Mouse (Mus musculus) hindbrain, embryonic 15.5 days (tissue): ENCODE measurements at regions not wholly inside any gene's neighbourhood (a gene's known extent, or its start where the extent isn't known, plus 50 kb on each side); places are given as distances from the start of the nearest gene placed in this dataset.

Experiments used
- ATAC-seq: fragments of 200-750 bp; cut with Nextera tagmentation; 2 replicates; pipeline ENCODE4 v1.8.0; 2017; ENCODE audit warnings: low read depth, moderate number of reproducible peaks, moderate TSS enrichment; ENCODE audit not compliant: low FRiP score
- H3K27ac ChIP-seq: fragments of 300-500 bp; sonication (generic); replicated peaks from 2 replicates; pipeline ENCODE4 v1.5.1; 2015; ENCODE audit warnings: mild to moderate bottlenecking, inconsistent platforms
- H3K27me3 ChIP-seq: fragments of 300-500 bp; sonication (generic); 2 replicates; pipeline ENCODE4 v1.6.1; 2015; ENCODE audit warnings: control low read depth, inconsistent platforms
- H3K36me3 ChIP-seq: fragments of 300-500 bp; sonication (generic); 2 replicates; pipeline ENCODE4 v1.6.1; 2015; ENCODE audit warnings: control low read depth, inconsistent platforms
- H3K4me1 ChIP-seq: fragments of 300-500 bp; sonication (generic); replicated peaks from 2 replicates; pipeline ENCODE4 v1.6.1; 2015; ENCODE audit warnings: control low read depth, inconsistent platforms
- H3K4me2 ChIP-seq: fragments of 300-500 bp; sonication (generic); 2 replicates; pipeline ENCODE4 v1.6.1; 2015; ENCODE audit warnings: moderate library complexity, mild to moderate bottlenecking, inconsistent platforms
- H3K4me3 ChIP-seq: fragments of 300-500 bp; sonication (generic); 2 replicates; pipeline ENCODE4 v1.5.1; 2015; ENCODE audit warnings: mild to moderate bottlenecking, inconsistent platforms
- H3K9ac ChIP-seq: fragments of 300-500 bp; sonication (generic); 2 replicates; pipeline ENCODE4 v1.6.1; 2015; ENCODE audit warnings: inconsistent platforms
- H3K9me3 ChIP-seq: fragments of 300-500 bp; sonication (generic); 2 replicates; pipeline ENCODE4 v1.6.1; 2016; ENCODE audit warnings: control low read depth, inconsistent platforms
- WGBS: fragments of 180-500 bp; shearing (Covaris S2); methylation state at CpG from one replicate; pipeline ENCODE4 v1.1.7; 2015; 5-methylcytosine and 5-hydroxymethylcytosine counted together

DNA sequence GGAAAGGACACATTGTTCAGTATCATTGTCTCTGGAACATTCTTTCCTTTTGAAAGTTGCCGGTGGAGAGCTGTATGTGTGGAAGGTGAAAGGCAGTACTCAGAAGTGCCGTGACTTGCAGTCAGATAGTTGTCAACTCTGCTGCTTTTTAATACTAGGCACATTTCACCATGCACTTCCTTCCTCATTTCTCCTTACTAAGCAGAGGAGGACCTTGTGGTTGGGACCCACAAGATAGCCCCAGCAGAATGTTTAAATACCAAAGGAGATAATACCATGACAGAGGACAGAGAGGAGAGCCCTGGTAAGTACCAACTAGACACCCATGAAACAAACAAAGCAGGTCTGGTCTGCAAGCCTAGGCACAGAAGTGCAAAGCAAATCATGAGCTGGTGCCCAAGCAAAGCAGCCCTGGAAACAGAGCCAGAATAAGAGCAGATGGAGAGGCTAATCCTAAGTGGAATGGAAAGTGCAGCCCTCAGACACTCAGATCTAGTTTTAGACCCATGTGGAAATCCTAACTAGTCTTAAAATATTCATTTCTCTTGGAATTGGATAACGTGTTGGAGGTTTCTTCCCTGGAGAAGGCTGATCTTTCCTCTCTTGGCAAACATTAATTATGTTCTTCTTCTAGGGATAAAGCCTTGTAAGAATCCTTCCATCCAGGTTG lies 341.4 kb downstream of the Insc start:
- Histone ChIP-seq H3K9ac (no peak overlapping the region), H3K27ac (no peak overlapping the region), H3K9me3 (no peaks in the 10 kb centered on the region), H3K27me3 (no peaks in the 10 kb centered on the region), H3K4me1 (no peaks in the 10 kb centered on the region), H3K4me2 (no peak overlapping the region), H3K36me3 (no peaks in the 10 kb centered on the region), H3K4me3 (no peak overlapping the region)
- ATAC-seq, result no peak
- WGBS, result 89% methylated on average over 3 of the region's 3 CpGs

DNA sequence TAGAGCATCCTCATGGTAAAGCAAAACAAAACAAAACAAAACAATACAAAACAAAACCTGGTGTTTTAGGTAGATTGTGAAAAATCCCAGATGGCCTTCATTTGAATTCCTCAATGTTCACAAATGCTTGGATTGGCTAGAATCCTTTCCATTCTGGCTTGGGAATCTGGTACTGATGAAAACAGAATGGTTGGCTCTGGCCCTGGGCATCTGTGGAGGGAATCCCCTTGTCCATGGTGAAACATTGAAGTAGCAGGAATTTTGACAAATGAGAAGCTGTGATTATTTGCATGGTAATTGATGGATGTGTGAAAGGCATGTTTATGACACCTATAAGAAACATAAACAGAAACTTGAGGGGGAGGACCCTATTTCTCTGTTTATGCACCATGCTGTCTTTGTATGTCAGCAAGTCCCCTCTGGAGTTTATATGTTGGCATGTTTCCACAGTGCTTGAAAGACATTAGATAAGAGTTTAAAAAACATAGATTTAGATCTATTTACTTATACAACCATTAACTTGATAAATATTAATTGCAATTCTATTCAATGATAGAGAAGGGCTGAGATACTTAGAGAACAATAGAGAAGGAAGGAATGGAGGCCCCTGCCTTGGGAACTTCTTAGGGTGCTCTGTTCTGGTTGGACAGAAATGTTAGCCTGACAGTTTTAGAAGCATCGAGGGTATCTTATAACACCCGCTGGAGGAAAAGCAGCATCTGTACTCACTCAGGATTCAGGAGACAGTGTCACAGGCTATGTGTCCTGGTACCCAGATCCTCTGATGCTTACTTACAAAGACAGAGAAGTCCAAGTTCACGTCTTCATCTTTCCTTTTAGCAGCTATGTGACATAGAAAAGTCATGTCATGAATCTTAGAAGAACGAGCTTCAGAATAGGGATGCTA lies 343.3 kb downstream of the Insc start:
- no peak for ATAC-seq
- H3K9me3 ChIP-seq, result no peaks in the 10 kb centered on the region
- no peak overlapping the region for H3K27ac ChIP-seq
- 79% methylated on average over 4 of the region's 4 CpGs for WGBS
- H3K4me3 ChIP-seq, result no peak overlapping the region
- no peaks in the 10 kb centered on the region for H3K27me3 ChIP-seq
- H3K9ac ChIP-seq, result no peak overlapping the region
- no peaks in the 10 kb centered on the region for H3K36me3 ChIP-seq
- no peaks in the 10 kb centered on the region for H3K4me1 ChIP-seq
- H3K4me2 ChIP-seq, result no peak overlapping the region

DNA sequence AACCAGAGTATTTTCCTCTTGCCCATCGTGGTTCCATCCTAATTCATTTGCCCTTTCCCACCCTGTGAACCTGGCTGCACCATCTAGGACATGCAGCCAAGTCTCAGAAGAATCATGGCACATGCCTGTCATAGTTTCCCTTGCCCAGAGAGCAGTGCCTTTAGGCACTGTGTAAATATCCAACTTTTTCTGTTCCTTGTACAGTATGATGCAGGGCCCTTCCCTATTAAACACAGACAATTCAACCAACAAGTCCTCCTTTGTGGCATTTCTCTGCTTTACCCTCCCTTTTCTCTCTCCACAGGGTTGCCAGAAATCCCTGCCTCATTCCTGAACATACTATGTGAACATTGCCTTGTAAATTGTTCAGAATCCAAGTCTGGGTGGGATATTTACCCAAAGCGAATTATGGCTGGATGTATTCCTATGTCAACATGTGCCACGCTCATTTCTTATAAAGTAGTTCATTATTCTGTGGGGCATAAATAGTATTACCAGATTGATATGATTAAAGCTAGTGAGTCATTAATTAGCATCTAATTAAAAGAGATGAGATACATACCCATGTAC lies 349.1 kb downstream of the Insc start:
- WGBS, result 82% methylated on average over 3 of the region's 3 CpGs
- H3K27ac ChIP-seq, result no peak overlapping the region
- no peak for ATAC-seq
- H3K27me3 ChIP-seq, result no peaks in the 10 kb centered on the region
- H3K4me2 ChIP-seq, result no peak overlapping the region
- no peaks in the 10 kb centered on the region for H3K36me3 ChIP-seq
- no peak overlapping the region for H3K9ac ChIP-seq
- H3K4me1 ChIP-seq, result no peaks in the 10 kb centered on the region
- no peak overlapping the region for H3K4me3 ChIP-seq
- no peaks in the 10 kb centered on the region for H3K9me3 ChIP-seq

GRCm38 (mm10) chr7:115106041-115106440 lies 362.5 kb downstream of the Insc start:
- H3K4me2 ChIP-seq, result no peak overlapping the region
- 81% methylated on average over 2 of the region's 2 CpGs for WGBS

DNA sequence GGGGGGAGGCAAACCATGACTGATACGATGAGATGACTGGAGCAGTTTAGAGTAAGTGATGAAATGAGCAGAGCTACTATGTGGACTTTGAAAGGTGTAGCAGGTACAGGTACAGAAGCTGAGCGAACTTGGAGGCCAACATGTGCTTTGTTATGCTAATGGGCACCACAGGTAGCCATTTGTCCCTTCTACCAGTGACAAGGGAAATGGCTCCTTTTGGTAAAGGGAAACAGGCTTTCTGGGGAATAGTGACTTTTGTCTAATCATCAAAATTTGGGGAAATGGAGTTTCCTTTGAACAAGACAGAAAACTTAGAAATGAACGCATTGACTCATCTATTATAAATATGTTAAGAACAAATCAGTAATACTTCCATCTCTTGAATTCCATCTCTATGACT lies 368.8 kb downstream of the Insc start:
- H3K4me1 ChIP-seq, result no peaks in the 10 kb centered on the region
- no peak overlapping the region for H3K27ac ChIP-seq
- H3K36me3 ChIP-seq, result no peaks in the 10 kb centered on the region
- H3K4me2 ChIP-seq, result no peak overlapping the region
- ATAC-seq, result no peak
- H3K9ac ChIP-seq, result no peak overlapping the region
- H3K27me3 ChIP-seq, result no peaks in the 10 kb centered on the region
- whole genome bisulfite sequencing, result 61% methylated on average over 3 of the region's 3 CpGs
- H3K9me3 ChIP-seq, result no peaks in the 10 kb centered on the region
- no peak overlapping the region for H3K4me3 ChIP-seq

More at GRCm38 (mm10) chr7:115106041-115106440, 362.5 kb downstream of the Insc start:
- Histone ChIP-seq H3K36me3 (no peaks in the 10 kb centered on the region), H3K27me3 (no peaks in the 10 kb centered on the region), H3K9me3 (no peaks in the 10 kb centered on the region), H3K9ac (no peak overlapping the region), H3K27ac (no peak overlapping the region), H3K4me3 (no peak overlapping the region), H3K4me1 (no peaks in the 10 kb centered on the region)
- no peak for ATAC-seq

- no peak overlapping the region for H3K9ac ChIP-seq
- no peak overlapping the region for H3K4me3 ChIP-seq
- ATAC-seq, result no peak
- no peaks in the 10 kb centered on the region for H3K9me3 ChIP-seq
- H3K4me2 ChIP-seq, result no peak overlapping the region
- no peak overlapping the region for H3K27ac ChIP-seq
- H3K4me1 ChIP-seq, result no peaks in the 10 kb centered on the region; the same call in 1 of the 2 replicates
- H3K27me3 ChIP-seq, result no peaks in the 10 kb centered on the region
- H3K36me3 ChIP-seq, result no peaks in the 10 kb centered on the region
- WGBS, result 50% methylated on average over 2 of the region's 2 CpGs
Observed at GRCm38 (mm10) chr7:115123283-115123682, 379.8 kb downstream of the Insc start.

DNA sequence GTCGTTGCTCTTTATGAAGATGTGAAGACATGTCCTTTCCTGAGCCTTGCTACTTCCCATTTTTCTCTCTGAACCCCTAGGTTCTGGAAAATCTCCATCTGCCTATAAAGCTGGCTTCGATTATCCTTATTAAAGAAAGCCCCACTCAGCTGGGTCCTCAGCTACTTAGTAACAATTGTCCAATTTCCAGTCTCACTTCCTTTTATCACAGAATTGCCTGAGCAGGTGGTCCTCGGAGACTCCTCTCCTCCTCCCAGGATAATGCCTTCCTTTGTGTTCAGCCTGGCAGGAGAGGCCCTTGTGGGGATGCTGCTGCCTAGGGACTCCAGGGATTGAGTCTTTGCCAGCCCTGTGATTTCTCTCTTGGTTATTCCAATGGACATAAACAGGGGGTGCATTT lies 385.5 kb downstream of the Insc start:
- Histone ChIP-seq H3K4me3 (no peak overlapping the region), H3K27me3 (no peaks in the 10 kb centered on the region), H3K36me3 (no peaks in the 10 kb centered on the region), H3K4me1 (peaks cover 12% of the 10 kb centered on the region), H3K9me3 (no peaks in the 10 kb centered on the region), H3K9ac (no peak overlapping the region), H3K27ac (no peak overlapping the region), H3K4me2 (no peak overlapping the region)
- ATAC-seq, result no peak
- WGBS, result 21% methylated on average over 3 of the region's 3 CpGs

- Histone ChIP-seq H3K9ac (no peak overlapping the region), H3K4me3 (no peak overlapping the region), H3K36me3 (no peaks in the 10 kb centered on the region), H3K27me3 (no peaks in the 10 kb centered on the region), H3K9me3 (no peaks in the 10 kb centered on the region), H3K27ac (no peak overlapping the region), H3K4me1 (peaks cover 12% of the 10 kb centered on the region), H3K4me2 (no peak overlapping the region)
- WGBS, result 51% methylated on average over 10 of the region's 10 CpGs
- ATAC-seq, result no peak
Observed at GRCm38 (mm10) chr7:115131259-115131969, 387.9 kb downstream of the Insc start.

GRCm38 (mm10) chr7:115131970-115132551 lies 388.6 kb downstream of the Insc start:
- Histone ChIP-seq H3K4me1 (peaks cover 12% of the 10 kb centered on the region), H3K27ac (no peak overlapping the region), H3K4me3 (no peak overlapping the region), H3K4me2 (no peak overlapping the region), H3K27me3 (no peaks in the 10 kb centered on the region), H3K9ac (no peak overlapping the region), H3K9me3 (no peaks in the 10 kb centered on the region), H3K36me3 (no peaks in the 10 kb centered on the region)
- ATAC-seq, result no peak
- WGBS, result 16% methylated on average over 11 of the region's 11 CpGs

GRCm38 (mm10) chr7:115132595-115132994 lies 389.1 kb downstream of the Insc start:
- Histone ChIP-seq H3K36me3 (no peaks in the 10 kb centered on the region), H3K27me3 (no peaks in the 10 kb centered on the region), H3K4me2 (no peak overlapping the region), H3K4me3 (no peak overlapping the region), H3K9me3 (no peaks in the 10 kb centered on the region), H3K27ac (no peak overlapping the region), H3K9ac (no peak overlapping the region), H3K4me1 (peaks cover 12% of the 10 kb centered on the region)
- ATAC-seq, result no peak
- WGBS, result 79% methylated on average over 3 of the region's 3 CpGs

DNA sequence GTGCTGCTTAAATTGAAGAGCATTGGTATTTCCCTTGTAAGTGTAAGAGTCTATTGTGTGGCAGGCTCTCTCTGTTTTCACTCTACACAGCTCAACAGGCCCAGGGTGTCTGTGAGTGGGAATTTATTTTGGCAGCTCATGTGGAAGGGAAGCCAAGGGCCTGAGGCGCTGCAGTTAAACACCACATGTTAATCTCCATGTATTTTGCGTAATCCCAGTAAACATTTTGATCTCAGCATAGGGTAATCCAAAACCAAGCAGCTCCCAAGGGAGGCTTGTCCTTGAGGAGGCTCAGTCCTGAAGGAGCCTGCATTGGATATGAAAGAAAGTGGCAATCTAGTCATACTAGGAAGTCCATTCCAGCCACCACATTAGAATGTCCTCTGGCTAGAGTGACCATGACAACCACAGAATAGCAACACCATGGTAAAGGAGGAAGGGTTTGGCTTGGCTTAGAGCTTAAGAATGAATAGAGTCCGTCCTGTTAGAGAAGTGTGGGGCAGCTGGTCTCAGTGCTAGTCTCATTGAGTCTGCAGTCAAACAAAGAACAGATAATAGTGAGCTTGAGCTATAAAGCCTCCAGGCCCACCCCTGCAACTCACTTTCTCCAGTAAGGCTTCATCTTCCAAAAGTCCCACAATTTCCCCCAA lies 391.6 kb downstream of the Insc start:
- H3K36me3 ChIP-seq, result no peaks in the 10 kb centered on the region
- no peaks in the 10 kb centered on the region for H3K27me3 ChIP-seq
- H3K4me1 ChIP-seq, result peaks cover 10% of the 10 kb centered on the region
- 66% methylated on average over 3 of the region's 3 CpGs for WGBS
- H3K9me3 ChIP-seq, result no peaks in the 10 kb centered on the region
- H3K27ac ChIP-seq, result no peak overlapping the region
- no peak overlapping the region for H3K4me3 ChIP-seq
- ATAC-seq, result peak; percentile 65; the same call in 1 of the 2 replicates
- H3K4me2 ChIP-seq, result no peak overlapping the region
- no peak overlapping the region for H3K9ac ChIP-seq
